Mouse (Mus musculus) monocyte, adult 5-6 weeks (primary cell): ENCODE results near the gene Pgls. TPM values are rescaled to one million over a fixed set of nuclear protein-coding genes. Genes with fewer than 3 reads are reported as not detected.
A peak's percentile ranks its signal among the peaks of the same experiment; 100 is the strongest.

ENCODE experiments used
- ATAC-seq: fragments of 153-309, 156-312 bp; replicated peaks from 2 replicates; pipeline ENCODE4 v1.8.0; 2017; ENCODE audit warnings: mild to moderate bottlenecking; ENCODE audit not compliant: low TSS enrichment, insufficient number of reproducible peaks, severe bottlenecking, poor library complexity, low FRiP score
- total RNA-seq: library from RNA; stranded (forward); fragments of 200-1000, 200-491, 200-594 nt; gene quantifications from 3 replicates; pipeline ENCODE4 v1.2.3, GENCODE M21; 2017

The Pgls gene
- total RNA-seq, 1 experiment from 2014 or later, result 31.2 TPM

DNA sequence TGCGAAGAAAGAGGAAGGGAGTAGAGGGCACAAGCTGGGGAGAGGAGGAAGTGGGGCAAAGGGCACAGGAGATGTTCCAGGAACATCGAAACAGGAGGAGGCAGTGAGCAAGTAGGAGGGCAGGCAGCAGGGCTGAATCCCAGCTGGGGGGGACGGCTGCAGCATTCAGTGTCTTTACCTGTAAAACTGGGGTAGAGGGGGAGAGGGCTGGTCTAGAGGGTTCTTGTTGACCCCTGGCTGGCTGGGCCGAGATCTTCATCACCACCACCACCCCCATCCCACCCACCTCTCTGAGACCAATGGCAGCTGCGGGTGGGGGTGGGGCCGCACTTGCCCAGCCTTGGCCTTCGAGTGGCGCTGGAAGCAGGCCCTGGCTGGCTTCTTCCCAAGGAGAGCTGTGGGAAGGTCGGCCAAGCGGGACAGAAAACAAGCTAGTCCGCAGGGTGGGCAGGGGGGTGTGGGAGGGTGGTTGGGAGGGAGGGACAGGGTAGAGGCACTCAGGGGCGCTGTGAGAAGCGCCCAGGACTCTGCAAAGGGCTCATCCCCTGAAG lies 23.5 kb upstream of the Pgls start, which contains the start of gene Slc27a1:
Gene Slc27a1 (plus strand): TSS at position 496 of the 551 bp plus-strand sequence.
- no peak for ATAC-seq

DNA sequence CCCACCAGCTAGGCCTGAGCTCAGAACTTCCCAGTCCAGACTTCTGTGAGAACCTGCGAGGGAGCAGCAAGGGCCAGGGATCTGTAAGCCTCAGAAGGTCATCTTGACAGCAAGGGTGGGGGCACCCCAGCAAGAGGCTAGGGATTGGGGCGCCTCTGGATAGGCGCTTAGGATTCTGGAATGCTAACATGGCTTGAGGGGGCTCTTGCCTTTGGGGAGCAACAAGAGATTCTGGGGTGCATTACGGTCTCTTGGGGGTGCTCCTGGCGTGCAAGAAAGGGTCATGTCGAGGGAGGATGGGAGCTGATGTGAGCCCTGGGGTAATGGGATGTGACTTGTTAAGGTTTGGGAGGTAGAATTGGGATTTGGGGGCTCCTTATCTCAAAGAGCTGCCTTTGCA lies 23.0 kb upstream of the Pgls start:
- no peak for ATAC-seq

DNA sequence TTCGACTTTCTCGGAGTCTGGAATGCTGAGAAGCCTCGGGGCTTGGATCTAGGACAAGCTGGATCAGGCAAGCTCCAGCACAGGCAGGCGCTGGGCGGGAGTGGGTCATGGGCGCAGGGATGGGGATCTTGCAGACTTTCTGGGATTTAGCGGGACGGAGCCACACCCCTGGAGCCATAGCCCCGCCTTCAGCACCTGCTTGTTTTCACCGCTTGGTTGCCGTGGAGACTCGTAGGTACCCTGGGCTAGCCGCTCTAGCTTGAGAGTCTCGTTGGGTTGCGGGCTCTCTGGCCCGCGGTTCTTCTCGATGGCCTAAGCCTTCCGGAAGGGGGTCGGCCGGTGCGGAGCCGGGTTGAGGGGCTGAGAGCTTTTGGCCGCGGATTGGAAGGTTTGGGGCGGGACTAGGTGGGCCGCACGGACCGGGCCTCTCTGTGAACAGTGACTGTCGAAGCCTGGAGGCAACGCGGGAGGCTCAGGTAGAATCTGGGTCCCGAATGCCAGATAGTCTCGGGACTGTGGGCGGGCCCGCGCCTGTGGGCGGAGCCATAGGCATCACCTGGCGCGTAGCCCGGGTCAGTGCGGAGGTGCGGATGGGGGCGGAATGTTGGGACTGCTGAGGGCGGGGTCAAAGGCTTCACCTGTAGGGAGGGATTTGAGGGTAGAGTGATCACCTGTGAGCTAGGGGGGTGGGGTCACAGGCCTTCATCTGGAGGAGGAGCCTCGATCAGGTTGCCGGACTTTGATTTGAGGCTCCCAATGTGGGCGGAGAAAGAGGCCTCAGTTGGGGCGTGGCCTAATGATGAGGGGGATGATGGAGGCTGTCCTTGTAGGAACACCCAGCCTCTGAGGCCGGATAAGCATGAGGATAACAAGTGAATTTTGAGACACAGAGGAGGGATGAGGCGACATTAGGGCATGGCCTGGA lies 22.3 kb upstream of the Pgls start:
- ATAC-seq, result peak; percentile 52

DNA sequence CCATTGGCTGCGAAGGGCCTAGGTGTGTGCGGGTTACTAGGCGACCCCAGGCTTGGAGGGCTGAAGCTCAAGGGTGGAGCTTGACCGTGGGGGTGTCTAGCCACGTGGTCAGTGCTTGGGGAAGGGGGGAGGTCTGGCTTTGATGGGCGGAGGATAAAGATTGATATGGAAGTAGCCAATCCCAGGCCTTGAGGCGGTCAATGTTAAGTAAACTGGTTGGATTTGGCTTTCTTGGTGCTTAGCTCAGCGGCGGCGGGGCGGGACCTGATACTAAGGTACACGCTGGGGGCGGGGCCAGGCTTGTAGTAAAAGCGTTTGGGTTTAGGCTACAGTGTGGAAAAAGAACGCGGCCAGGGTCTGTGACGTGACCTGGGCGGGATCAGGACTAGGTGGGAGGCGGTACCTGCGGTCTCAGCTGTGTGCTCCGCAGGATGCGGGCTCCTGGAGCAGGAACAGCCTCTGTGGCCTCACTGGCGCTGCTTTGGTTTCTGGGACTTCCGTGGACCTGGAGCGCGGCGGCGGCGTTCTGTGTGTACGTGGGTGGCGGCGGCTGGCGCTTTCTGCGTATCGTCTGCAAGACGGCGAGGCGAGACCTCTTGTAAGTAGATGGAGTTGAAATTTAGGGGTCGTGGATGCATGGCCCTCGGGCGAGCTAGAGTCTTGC lies 21.6 kb upstream of the Pgls start:
- ATAC-seq, result peak; percentile 74

DNA sequence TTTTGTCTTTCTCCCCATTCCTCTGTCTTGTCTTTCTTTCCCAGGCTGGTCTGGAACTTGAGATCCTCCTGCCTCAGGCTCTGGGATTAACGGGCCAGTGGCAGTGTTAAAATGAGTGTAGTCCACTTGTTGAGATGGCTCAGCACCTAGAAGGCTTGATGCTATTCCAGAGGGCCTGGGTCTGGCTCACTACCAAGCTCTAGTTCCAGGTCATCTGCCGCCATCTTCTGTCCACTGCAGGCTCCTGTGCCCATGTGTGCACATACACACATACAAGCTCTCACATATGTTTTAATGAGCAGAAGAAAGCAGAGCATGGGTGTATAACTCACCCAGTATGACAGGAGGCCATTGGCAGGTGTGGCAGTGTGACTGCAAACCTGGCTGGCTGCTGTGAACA lies 19.9 kb upstream of the Pgls start:
- no peak for ATAC-seq

DNA sequence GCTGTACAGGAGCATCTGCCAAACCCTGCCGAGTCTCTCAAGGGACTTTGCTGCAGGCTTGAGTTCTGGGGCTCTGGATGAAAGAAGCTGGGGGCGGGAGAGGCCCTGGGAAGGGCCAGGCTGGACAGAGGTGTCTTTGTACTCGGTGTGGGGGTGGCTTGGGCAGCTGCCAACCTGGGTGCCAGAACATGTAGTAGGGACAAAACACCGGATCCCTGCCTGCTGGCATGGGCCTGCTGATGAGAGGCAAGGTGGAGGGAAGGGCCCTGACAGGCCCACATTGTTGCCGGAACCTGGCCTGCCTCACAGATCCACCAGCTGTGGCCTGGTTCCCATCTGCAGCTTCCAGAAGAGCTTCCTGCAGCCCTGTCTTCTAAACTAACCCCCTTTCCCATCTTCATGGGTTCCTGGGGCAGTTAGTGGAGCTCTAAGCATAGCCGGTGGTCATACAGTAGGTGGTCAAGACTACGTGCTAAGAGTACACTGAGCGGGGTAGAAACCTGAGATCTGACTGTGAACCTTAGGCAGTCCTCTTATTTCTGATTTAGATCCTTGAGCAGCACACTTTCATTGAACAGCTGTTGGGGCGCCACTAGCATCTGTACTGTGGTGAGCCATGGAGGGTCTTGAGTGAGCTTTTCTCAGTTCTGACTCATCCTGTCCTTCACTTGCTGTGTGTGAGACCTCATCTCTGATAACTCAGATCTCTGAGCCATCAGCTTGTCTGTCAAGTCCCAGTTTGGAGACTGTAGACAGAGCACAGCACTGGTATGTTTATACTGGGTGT lies 18.9 kb upstream of the Pgls start:
- ATAC-seq, result no peak

DNA sequence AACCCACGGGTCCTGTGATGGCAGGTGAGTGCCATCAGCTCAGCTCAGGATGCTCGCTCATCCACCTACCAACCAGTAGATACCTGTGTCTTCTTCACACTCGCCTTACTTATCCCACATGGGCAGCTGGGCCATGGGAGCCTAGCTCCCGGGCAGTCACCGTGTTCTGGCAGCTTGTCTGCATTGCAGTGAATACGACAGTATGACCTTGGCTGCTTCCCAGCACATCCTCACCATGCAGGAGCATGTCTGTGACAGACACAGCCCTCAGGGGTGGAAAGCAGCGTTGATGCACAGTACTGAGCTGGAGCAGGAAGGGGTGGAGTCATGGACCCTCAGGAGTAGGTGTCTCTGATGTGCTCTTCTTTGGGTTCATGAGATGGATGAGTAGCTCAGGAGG lies 17.6 kb upstream of the Pgls start:
- no peak for ATAC-seq

DNA sequence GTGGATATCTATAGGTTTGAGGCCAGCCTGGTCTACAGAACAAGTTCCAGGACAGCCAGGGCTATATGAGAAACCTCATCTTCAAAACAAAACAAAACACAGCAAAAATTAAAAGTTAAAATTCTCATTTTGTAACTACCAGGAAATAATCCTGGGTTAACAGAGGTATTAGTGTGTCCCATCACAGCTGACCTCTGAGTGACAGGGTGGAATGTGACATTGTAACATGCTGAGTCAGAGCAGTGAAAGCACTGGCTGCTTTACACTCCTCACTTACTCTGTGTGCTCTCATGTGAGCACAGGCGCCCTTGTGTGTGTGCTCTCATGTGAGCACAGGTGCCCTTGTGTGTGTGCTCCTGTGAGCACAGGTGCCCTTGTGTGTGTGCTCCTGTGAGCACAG lies 17.0 kb upstream of the Pgls start:
- no peak for ATAC-seq

DNA sequence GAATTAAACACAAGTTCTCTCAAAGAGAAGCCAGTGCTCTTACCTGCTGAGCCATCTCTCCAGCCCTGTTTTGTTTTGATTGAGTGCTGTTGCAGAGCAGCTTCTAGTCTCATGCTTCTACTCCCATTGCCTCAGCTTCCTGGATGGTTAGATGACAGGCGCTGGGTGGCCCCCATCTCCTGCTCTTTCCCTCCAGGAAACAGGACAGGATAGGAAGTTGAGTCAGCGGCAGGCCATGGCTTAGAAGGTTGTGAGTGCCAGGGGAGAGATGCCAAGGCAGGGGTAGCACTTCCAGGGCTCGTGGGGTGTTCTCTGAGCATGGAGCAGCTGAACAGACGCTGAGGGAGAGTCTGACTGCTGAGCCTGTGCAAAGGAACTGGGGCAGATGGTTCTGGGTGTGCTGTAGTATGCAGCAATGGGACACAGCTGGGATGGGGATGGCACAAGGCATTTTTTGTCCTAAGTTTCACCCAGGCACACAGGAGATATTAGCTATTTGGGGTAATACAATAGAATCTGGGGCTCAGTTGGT lies 14.1 kb upstream of the Pgls start:
- no peak for ATAC-seq

DNA sequence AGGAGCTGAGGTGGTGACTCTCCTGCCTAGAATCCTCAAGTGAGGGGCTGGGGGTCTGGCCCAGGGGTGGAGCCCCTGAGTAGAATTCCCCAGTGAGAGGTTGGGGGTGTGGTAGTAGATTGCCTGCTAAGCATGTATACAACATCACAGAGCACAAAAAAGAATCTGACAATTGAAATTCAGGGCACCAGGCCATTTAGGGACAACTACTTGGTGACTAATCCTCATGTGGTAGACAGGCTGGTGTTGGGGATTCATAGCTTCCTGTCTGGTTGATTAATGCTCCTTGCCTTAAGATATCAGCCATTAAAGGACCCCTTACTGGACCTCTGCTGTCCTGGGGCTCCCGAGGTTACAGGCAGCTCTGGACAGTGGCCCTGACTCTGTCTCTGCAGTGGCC lies 13.0 kb upstream of the Pgls start:
- ATAC-seq, result no peak

DNA sequence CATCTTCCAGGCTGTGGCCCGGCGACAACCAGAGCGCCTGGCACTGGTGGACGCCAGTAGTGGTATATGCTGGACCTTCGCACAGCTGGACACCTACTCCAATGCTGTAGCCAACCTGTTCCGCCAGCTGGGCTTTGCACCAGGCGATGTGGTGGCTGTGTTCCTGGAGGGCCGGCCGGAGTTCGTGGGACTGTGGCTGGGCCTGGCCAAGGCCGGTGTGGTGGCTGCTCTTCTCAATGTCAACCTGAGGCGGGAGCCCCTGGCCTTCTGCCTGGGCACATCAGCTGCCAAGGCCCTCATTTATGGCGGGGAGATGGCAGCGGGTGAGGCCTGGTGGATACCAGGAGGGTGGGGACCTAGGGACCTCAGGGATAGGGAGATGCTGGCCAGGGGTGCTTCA lies 12.5 kb upstream of the Pgls start:
- no peak for ATAC-seq

DNA sequence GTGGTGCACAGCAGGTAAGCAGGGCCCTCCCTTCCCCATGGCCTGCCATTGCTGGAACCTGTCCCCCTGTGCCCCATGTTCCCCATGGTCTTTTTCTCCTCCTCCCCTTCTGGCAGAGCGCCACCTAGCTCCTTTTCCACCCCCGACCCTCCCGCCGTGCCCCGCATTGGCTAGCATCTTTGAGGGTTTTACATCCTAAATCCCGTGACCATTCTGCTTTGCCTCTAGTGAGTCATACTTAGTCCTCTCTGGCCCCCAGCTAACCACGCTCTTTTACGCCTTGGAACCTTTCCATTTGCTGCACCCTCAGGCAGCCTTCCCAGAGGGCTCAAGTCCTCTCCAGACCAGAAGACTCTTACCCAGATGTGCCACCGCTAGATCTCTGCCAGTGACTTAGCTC lies 11.8 kb upstream of the Pgls start:
- no peak for ATAC-seq

DNA sequence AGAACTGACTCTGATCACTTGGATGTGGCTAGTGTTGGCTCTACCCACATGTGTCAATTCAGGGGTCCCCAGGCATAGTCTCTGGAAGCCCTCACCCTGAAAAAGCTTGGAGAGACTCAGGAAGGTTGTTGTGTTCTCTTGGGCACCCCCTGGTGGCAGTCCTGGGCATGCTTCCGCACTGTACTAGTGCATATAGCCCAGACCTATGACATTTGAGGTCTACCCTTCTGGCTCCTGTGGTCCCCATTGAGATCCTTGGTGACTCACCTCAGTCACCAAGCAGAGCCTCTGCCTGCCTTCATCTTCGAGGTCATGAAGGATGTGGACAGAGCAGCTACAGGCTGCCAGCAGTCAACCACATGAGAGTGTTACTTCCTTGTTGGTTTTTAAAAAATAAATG lies 5.1 kb upstream of the Pgls start:
- ATAC-seq, result peak; percentile 35

DNA sequence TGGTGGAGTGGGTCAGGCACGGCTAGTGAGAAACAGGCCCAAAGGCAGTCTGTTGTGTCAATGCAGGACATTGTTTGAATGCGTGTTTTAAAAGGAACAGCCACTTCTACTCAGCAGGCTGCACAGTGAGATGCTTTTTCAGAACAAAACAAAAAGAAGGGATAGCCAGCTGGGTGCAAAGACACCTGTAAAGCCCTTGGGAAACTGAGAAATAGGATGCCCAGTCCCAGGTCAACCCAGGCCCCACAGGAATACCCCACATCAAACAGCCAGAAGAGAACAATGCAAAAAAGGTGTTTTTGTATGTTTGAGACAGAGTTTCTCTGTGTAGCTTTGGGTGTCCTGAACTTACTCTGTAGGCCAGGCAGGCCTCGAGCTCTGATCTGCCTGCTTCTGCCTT lies 3.2 kb upstream of the Pgls start:
- no peak for ATAC-seq

DNA sequence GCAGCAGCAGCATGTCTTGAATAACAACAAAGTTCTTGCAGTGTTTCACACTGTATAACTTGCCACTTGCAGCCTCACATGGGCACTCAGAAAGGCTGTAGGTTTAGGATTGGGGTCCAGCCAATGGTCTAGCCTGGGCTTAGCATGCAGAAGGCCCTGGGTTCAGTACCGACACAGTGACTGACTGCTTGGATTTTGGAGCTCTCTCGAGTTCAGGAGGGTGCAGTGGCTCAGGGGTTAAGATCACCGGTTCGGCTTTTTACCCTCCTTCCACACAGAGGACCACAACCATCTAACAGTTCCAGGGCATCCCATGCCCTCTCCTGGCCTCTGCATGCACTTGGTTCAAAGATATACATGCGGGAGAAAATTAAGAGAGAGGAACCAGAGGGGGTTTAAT lies 959 bp upstream of the Pgls start:
- ATAC-seq, result no peak

DNA sequence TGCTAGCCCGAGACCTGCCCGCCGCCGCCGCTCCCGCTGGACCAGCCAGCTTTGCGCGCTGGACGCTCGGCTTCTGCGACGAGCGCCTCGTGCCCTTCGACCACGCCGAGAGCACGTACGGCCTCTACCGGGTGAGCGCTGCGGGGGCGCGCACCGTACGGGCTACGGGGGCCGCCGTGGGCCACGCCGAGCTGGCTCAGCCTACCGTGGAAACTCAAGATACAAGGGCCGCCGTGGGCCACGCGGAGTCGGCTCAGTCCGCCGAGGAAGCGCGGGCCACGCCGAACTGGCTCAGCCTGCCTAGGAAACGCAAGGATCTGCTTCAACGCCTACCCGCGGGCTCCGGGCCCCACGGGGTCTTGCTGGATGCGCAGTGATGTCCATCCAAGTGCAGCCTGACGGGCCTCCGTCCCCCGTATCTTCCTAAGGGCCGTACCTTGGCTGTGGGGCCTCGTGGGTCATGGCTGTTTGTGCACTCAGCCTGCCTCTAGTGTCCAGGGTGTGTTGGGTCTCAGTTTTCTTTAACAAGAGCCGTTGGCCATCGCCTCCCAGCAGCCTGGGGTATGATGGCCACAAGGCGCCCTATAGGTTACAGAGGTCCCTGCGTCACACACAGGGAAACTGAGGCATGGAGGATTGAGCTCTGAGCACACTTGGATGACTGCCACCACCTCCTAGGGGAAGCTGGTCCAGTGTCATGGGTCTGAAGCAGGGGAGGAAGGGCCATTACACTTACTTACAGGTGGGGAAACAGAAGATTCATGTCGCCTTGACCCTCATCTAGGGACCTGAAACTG lies 596 bp downstream of the Pgls start:
- ATAC-seq, result no peak

DNA sequence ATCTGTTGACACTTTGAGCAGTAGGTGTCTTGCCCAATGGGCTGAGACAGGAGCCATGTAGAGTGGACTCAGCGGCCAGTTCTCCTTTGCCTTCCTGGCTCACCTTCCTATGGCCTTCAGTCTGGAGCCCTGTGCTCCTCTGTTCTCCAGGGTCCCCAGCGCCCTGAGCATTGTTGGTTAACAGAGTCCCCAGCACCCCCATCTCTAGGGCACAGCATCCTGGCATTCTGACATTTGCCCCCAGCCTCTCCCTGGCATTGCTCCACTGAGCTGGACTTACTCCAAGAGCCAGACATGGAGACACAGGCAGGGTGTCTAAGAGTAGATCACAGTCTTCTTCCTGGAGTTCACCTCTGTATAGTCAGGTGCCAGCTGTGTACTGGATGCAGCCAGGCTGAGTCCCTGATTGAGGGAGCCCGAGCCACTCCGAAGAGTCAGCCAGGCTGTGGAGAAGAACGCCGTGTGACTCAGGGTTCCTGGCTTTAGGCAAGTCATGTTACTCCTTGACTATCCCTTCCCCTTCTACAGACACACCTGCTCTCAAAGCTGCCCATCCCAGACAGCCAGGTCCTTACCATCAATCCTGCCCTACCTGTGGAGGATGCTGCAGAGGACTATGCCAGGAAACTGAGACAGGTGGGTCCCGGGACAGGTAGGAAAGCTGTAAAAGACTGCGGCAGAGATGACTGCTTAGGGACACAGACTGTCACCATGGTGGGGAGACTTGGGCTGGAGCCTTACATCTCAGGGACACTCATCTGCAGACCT lies 1.8 kb downstream of the Pgls start:
- no peak for ATAC-seq
